Mouse (Mus musculus) liver, postnatal 0 days (tissue): ENCODE data around the gene Itga8. TPM values are rescaled to one million over a fixed set of nuclear protein-coding genes. Genes with fewer than 3 reads are reported as not detected.

Experiments used
- ATAC-seq: fragments of 200-750 bp; cut with Nextera tagmentation; 2 replicates; pipeline ENCODE4 v1.8.0; 2017; ENCODE audit warnings: mild to moderate bottlenecking, moderate library complexity
- DNase-seq: peaks from one replicate; pipeline ENCODE4 v3.0.0-alpha.2; 2016
- H3K27ac ChIP-seq: fragments of 300-500 bp; sonication (generic); 2 replicates; pipeline ENCODE4 v1.5.1; 2014; ENCODE audit warnings: antibody characterized with exemption, moderate library complexity, mild to moderate bottlenecking, low read depth
- H3K27me3 ChIP-seq: fragments of 300-500 bp; sonication (generic); 2 replicates; pipeline ENCODE4 v1.6.1; 2014; ENCODE audit warnings: low read length, control low read depth, mixed read lengths; ENCODE audit not compliant: insufficient read depth
- H3K36me3 ChIP-seq: fragments of 300-500 bp; sonication (generic); replicated peaks from 2 replicates; pipeline ENCODE4 v1.6.1; 2014; ENCODE audit warnings: mild to moderate bottlenecking, control low read depth, low read length, moderate library complexity, mixed read lengths; ENCODE audit not compliant: insufficient read depth
- H3K4me1 ChIP-seq: fragments of 300-500 bp; sonication (generic); 2 replicates; pipeline ENCODE4 v1.6.1; 2014; ENCODE audit warnings: antibody characterized with exemption, mild to moderate bottlenecking, control low read depth; ENCODE audit not compliant: insufficient read depth
- H3K4me2 ChIP-seq: fragments of 300-500 bp; sonication (generic); 2 replicates; pipeline ENCODE4 v1.6.1; 2014; ENCODE audit warnings: low read depth, mild to moderate bottlenecking, low read length, moderate library complexity, mixed read lengths
- H3K4me3 ChIP-seq: fragments of 300-500 bp; sonication (generic); 2 replicates; pipeline ENCODE4 v1.5.1; 2014; ENCODE audit warnings: low read depth, low read length
- H3K9ac ChIP-seq: fragments of 300-500 bp; sonication (generic); replicated peaks from 2 replicates; pipeline ENCODE4 v1.6.1; 2014; ENCODE audit warnings: mild to moderate bottlenecking, moderate library complexity
- H3K9me3 ChIP-seq: fragments of 300-500 bp; sonication (generic); 2 replicates; pipeline ENCODE4 v1.6.1; 2016; ENCODE audit warnings: mild to moderate bottlenecking, control low read depth, low read length, mixed read lengths
- CTCF ChIP-seq: sonication (generic); IDR thresholded peaks from 2 replicates; pipeline ENCODE4 v1.5.1; 2016; ENCODE audit warnings: antibody characterized with exemption, low read depth
- EP300 ChIP-seq: IDR thresholded peaks from 2 replicates; pipeline ENCODE4 v1.6.1; 2016; ENCODE audit warnings: antibody characterized with exemption, low read depth, mild to moderate bottlenecking
- whole genome bisulfite sequencing: fragments of 180-500 bp; shearing (Covaris S2); extraction: QIAGEN DNeasy Blood & Tissue Kit; methylation state at CpG from one replicate; pipeline ENCODE4 v1.1.7; 2014; ENCODE audit not compliant: insufficient replicate concordance; 5-methylcytosine and 5-hydroxymethylcytosine counted together
- polyA plus RNA-seq: library from polyadenylated mRNA; unstranded; fragments of >200 nt; fragmentation: Nextera tagmentation; extraction: Ambion mirVana; gene quantifications from 2 replicates; pipeline ENCODE4 v1.2.1, GENCODE M21; 2015

The Itga8 gene
- polyA plus RNA-seq, 1 experiment from 2014 or later: 1.7 TPM

DNA sequence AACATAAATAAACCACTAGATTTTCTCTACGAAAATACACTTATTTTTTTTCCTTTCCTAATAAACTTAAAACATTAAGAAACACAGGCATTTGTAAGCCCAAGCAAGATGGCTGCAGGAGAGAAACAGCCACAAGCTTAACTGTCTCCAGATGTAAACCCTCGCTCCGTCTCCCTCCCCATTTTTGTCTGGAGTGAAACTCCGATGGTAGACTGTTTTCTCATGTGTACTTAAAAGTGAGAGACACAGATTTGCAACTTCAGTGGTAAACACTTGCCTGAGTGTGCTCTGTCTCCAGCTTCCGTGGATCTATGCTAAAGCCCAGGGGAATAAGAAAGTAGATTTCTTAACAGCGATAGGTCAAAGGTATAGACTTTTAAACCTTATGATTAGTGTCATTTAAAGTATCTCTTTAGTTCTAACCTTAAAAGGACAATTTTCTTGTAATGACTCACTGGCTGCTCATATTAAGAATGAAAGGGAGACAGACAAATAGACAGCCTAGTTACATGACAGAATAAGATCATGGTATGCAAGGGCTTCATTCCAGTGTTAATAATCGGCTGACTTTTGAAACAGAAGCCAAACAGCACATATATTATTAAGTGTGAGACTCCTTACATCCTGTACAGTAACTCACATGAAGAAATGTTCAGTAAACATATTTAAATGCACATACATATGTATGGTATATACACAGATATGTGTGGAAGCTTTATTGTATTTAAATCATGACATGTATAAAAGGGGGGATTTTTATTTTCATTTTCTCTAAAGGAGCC, 209.3 kb downstream of the Itga8 start:
- no peaks in the 10 kb centered on the region for H3K4me1 ChIP-seq
- TF ChIP-seq CTCF: no peak
- no peak for TF ChIP-seq EP300
- WGBS: 69% methylated on average over 7 of the region's 7 CpGs

DNA sequence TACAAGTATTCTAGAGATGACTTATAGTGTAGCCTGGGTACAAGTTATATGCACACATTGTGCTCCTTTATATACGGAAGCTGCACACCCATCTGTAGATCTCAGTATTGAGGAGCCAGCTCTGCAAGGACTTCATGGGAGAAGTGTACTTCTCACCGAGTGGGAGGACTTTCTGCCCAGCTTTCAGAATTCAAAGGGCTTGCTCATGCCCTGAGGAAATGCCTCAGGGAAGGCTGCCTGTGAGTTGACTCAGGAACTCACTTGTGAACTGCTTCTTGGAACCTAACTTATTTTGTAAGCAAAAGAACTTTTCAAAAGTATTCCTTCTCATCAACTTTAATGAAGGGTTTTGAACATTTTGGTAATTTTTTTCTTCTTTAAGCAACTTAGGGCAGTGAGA, 210.7 kb downstream of the Itga8 start:
- 65% methylated on average over 2 of the region's 2 CpGs for WGBS
- DNase-seq: no peak
- no peak overlapping the region for H3K27ac ChIP-seq
- no peaks in the 10 kb centered on the region for H3K36me3 ChIP-seq
- H3K4me2 ChIP-seq: no peak overlapping the region
- H3K9ac ChIP-seq: no peak overlapping the region
- H3K9me3 ChIP-seq: no peaks in the 10 kb centered on the region
- H3K27me3 ChIP-seq: no peaks in the 10 kb centered on the region
- TF ChIP-seq CTCF: no peak
- TF ChIP-seq EP300: no peak
- no peaks in the 10 kb centered on the region for H3K4me1 ChIP-seq
- H3K4me3 ChIP-seq: no peak overlapping the region
- no peak for ATAC-seq

More for the DNA sequence above, 209.3 kb downstream of the Itga8 start:
- Histone ChIP-seq H3K27me3 (no peaks in the 10 kb centered on the region), H3K4me2 (no peak overlapping the region), H3K9me3 (no peaks in the 10 kb centered on the region), H3K27ac (no peak overlapping the region), H3K4me3 (no peak overlapping the region), H3K9ac (no peak overlapping the region), H3K36me3 (no peaks in the 10 kb centered on the region)
- DNase-seq (no peak), ATAC-seq (no peak)

DNA sequence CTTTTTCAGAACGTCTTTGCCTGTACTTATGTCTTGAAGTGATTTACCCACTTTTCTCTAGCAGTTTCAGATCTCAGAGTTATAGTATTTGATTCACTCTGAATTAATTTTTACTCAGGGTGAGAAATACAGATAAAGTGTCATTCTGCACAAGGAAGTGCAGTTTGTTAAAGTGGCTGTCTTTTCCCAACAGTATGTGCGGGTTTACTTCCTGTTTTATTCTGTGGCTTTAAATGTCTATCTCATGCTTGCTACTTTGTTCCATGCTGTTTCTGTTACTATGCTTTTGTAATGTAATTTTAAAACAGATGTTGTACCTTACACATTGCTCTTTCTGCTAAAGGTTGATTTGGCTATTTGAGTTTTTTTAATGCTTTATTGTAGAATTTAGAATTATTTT, 216.2 kb downstream of the Itga8 start:
- TF ChIP-seq EP300 (no peak), CTCF (no peak)
- Histone ChIP-seq H3K27ac (no peak overlapping the region), H3K27me3 (no peaks in the 10 kb centered on the region), H3K4me2 (no peak overlapping the region), H3K9me3 (no peaks in the 10 kb centered on the region), H3K4me3 (no peak overlapping the region), H3K4me1 (no peaks in the 10 kb centered on the region), H3K9ac (no peak overlapping the region), H3K36me3 (no peaks in the 10 kb centered on the region)
- DNase-seq (no peak), ATAC-seq (no peak)
- 54% methylated on average over 2 of the region's 2 CpGs for WGBS

DNA sequence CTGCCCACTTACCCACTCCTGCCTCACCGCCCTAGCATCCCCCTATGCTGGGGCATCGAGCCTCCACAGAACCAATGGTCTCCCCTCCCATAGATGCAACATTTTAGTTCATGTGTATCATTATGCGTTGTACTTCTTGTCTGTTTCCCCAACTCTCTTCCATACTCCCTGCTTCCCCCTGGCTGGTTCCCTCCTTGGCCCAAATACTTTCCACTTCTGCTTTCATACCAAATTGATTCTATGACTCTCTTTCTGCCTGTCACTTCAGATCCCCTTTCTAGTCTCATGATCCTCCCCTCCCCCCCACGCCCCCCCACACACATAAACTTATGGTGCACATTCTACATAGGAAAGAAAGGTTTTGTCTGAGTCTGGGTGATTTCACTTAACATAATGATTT, 217.4 kb downstream of the Itga8 start:
- no peaks in the 10 kb centered on the region for H3K4me1 ChIP-seq
- no peaks in the 10 kb centered on the region for H3K9me3 ChIP-seq
- DNase-seq (no peak), ATAC-seq (no peak)
- H3K27ac ChIP-seq: no peak overlapping the region
- H3K36me3 ChIP-seq: no peaks in the 10 kb centered on the region
- no peak overlapping the region for H3K4me3 ChIP-seq
- no peak overlapping the region for H3K4me2 ChIP-seq
- no peak overlapping the region for H3K9ac ChIP-seq
- WGBS: 68% methylated on average over 4 of the region's 4 CpGs
- H3K27me3 ChIP-seq: no peaks in the 10 kb centered on the region
- TF ChIP-seq CTCF (no peak), EP300 (no peak)

DNA sequence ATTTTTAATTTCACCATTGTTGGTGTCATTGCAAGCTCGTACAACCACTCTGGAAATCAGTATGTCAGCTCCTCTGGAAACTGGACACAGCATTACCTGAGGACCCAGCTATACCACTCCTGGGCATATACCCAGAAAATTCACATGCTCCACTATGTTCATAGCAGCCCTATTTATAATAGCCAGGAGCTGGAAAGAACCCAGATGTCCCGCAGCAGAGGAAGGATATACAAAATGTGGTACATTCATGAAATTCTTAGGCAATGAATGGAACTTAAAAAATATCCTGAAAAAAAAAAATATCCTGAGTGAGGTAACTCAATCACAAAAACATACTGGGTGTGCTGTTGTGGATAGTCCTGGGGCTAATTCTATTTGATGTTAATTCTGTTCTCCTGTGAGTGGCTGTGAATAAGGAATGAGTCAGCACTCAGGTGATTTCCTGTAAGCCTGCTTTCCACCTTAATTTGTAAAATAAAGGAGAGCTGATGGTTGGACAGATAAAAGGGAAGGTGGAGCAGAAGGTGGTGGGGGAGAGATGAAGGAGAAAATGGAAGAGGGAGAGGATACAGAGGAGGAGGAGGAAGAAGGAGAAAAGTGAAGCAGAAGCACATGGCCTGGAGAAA, 224.3 kb downstream of the Itga8 start:
- Histone ChIP-seq H3K36me3 (no peaks in the 10 kb centered on the region), H3K9me3 (no peaks in the 10 kb centered on the region), H3K4me3 (no peak overlapping the region), H3K27ac (no peak overlapping the region), H3K27me3 (no peaks in the 10 kb centered on the region), H3K4me2 (no peak overlapping the region), H3K9ac (no peak overlapping the region), H3K4me1 (no peaks in the 10 kb centered on the region)
- ATAC-seq (no peak), DNase-seq (no peak)
- TF ChIP-seq CTCF: no peak
- TF ChIP-seq EP300: no peak
- whole genome bisulfite sequencing: 74% methylated on average over 2 of the region's 2 CpGs

DNA sequence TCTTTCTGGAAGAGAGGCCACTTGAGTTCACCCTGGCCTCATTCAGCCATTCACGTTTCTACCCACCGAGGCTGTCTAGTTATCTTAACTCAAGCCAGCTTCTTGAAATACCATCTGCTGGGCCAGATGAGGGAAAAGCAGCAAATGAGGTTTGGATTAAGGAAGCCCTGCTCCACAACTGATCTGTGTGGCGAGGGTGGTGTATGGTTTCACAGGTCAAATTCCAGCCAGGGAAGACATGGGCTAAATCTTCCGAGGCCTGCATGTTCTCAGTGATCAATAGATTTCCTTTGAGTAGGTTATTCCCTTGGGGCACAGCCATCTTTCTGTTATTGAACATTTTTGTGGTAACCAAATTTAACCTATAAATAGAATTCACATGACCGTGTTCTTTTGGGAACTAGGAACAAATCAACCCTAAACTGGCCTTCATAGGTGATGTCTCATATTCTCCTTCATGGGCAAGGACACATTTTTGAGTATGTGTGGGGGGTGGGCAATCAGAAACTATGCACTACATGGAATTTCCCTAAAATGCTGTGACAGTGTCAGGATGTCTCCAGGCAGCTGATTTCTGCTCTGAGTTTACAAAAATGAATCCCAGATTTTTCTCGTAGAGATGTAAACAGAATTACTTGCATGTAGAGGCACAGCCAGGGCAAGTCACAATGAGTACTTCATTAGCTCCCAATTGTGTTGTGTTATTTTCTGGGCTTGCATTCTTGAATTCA, 235.9 kb downstream of the Itga8 start:
- H3K36me3 ChIP-seq: no peaks in the 10 kb centered on the region
- DNase-seq (no peak), ATAC-seq (no peak)
- no peak overlapping the region for H3K9ac ChIP-seq
- no peak overlapping the region for H3K4me3 ChIP-seq
- no peaks in the 10 kb centered on the region for H3K9me3 ChIP-seq
- TF ChIP-seq EP300 (no peak), CTCF (no peak)
- 61% methylated on average over 6 of the region's 6 CpGs for WGBS
- no peak overlapping the region for H3K27ac ChIP-seq
- H3K27me3 ChIP-seq: no peaks in the 10 kb centered on the region
- H3K4me2 ChIP-seq: no peak overlapping the region
- H3K4me1 ChIP-seq: no peaks in the 10 kb centered on the region
